Mouse (Mus musculus) hindbrain, embryonic 11.5 days (tissue): Measurements from ENCODE around the gene Fez2. TPM values are rescaled to one million over a fixed set of nuclear protein-coding genes. Genes with fewer than 3 reads are reported as not detected.

ENCODE experiments used
- ATAC-seq: fragments of 200-750 bp; cut with Nextera tagmentation; 2 replicates; pipeline ENCODE4 v1.8.0; 2017; ENCODE audit warnings: mild to moderate bottlenecking, moderate TSS enrichment, moderate library complexity; ENCODE audit not compliant: low FRiP score
- DNase-seq: peaks from one replicate; pipeline ENCODE4 v3.0.0-alpha.2; 2015; ENCODE audit warnings: low spot score
- H3K27ac ChIP-seq: fragments of 300-500 bp; sonication (generic); 2 replicates; pipeline ENCODE4 v1.5.1; 2014; ENCODE audit warnings: mild to moderate bottlenecking, low read depth, low read length
- H3K27me3 ChIP-seq: fragments of 300-500 bp; sonication (generic); 2 replicates; pipeline ENCODE4 v1.6.1; 2014; ENCODE audit warnings: mild to moderate bottlenecking, low read length, moderate library complexity, mixed read lengths; ENCODE audit not compliant: control insufficient read depth, insufficient read depth
- H3K36me3 ChIP-seq: fragments of 300-500 bp; sonication (generic); 2 replicates; pipeline ENCODE4 v1.6.1; 2014; ENCODE audit warnings: mild to moderate bottlenecking, low read length, moderate library complexity, mixed read lengths; ENCODE audit not compliant: control insufficient read depth, insufficient read depth
- H3K4me1 ChIP-seq: fragments of 300-500 bp; sonication (generic); replicated peaks from 2 replicates; pipeline ENCODE4 v1.6.1; 2014; ENCODE audit warnings: low read length, mixed read lengths; ENCODE audit not compliant: control insufficient read depth, insufficient read depth
- H3K4me2 ChIP-seq: fragments of 300-500 bp; sonication (generic); replicated peaks from 2 replicates; pipeline ENCODE4 v1.6.1; 2014; ENCODE audit warnings: mild to moderate bottlenecking, low read depth, low read length
- H3K4me3 ChIP-seq: fragments of 300-500 bp; sonication (generic); 2 replicates; pipeline ENCODE4 v1.5.1; 2014; ENCODE audit warnings: low read depth, low read length
- H3K9ac ChIP-seq: fragments of 300-500 bp; sonication (generic); 2 replicates; pipeline ENCODE4 v1.6.1; 2014; ENCODE audit warnings: low read depth, low read length
- H3K9me3 ChIP-seq: fragments of 300-500 bp; sonication (generic); 2 replicates; pipeline ENCODE4 v1.6.1; 2016; ENCODE audit warnings: low read length; ENCODE audit not compliant: control insufficient read depth
- WGBS: fragments of 180-500 bp; shearing (Covaris S2); extraction: QIAGEN DNeasy Blood & Tissue Kit; methylation state at CpG from one replicate; pipeline ENCODE4 v1.1.7; 2014; 5-methylcytosine and 5-hydroxymethylcytosine counted together
- polyA plus RNA-seq: library from polyadenylated mRNA; unstranded; fragments of >200 nt; fragmentation: Nextera tagmentation; extraction: Ambion mirVana; gene quantifications from 2 replicates; pipeline ENCODE4 v1.2.1, GENCODE M21; 2014

Gene Fez2
- polyA plus RNA-seq = 52.4 and 56.1 TPM in 2 replicates

- Histone ChIP-seq H3K4me3 (peak within 1 kb of the TSS; percentile 78), H3K9ac (peak within 1 kb of the TSS; percentile 87), H3K36me3 (no peaks in the 10 kb centered on the region), H3K4me1 (no peaks in the 10 kb centered on the region), H3K4me2 (peak within 1 kb of the TSS; percentile 71), H3K27ac (peak within 1 kb of the TSS; percentile 93), H3K9me3 (no peaks in the 10 kb centered on the region), H3K27me3 (no peaks in the 10 kb centered on the region)
- ATAC-seq (peak; percentile 97), DNase-seq (peak; percentile 93)
- under 1% methylated on average over 35 of the region's 67 CpGs for WGBS
These were observed at the start of gene Fez2 for GRCm38 (mm10) chr17:78417381-78418281. Fez2 (minus strand) TSS chr17:78418152.

GRCm38 (mm10) chr17:78465500-78465899 is 47.5 kb upstream of the Fez2 start:
- no peaks in the 10 kb centered on the region for H3K9me3 ChIP-seq
- DNase-seq = no peak

GRCm38 (mm10) chr17:78465071-78465470 is 47.1 kb upstream of the Fez2 start:
- no peaks in the 10 kb centered on the region for H3K27me3 ChIP-seq
- H3K4me1 ChIP-seq = no peaks in the 10 kb centered on the region
- H3K4me3 ChIP-seq = no peak overlapping the region
- no peaks in the 10 kb centered on the region for H3K36me3 ChIP-seq
- no peak overlapping the region for H3K9ac ChIP-seq
- DNase-seq (no peak), ATAC-seq (no peak)
- H3K9me3 ChIP-seq = no peaks in the 10 kb centered on the region
- H3K27ac ChIP-seq = no peak overlapping the region
- no peak overlapping the region for H3K4me2 ChIP-seq
- 88% methylated on average over 3 of the region's 3 CpGs for WGBS

More at GRCm38 (mm10) chr17:78465500-78465899, 47.5 kb upstream of the Fez2 start:
- no peak overlapping the region for H3K27ac ChIP-seq
- H3K9ac ChIP-seq = no peak overlapping the region
- no peaks in the 10 kb centered on the region for H3K4me1 ChIP-seq
- WGBS = 88% methylated on average over 8 of the region's 8 CpGs
- H3K4me3 ChIP-seq = no peak overlapping the region
- H3K4me2 ChIP-seq = no peak overlapping the region
- H3K36me3 ChIP-seq = no peaks in the 10 kb centered on the region
- H3K27me3 ChIP-seq = no peaks in the 10 kb centered on the region
- ATAC-seq = no peak

GRCm38 (mm10) chr17:78460140-78460539 is 42.2 kb upstream of the Fez2 start:
- ATAC-seq = no peak
- Histone ChIP-seq H3K4me3 (no peak overlapping the region), H3K27me3 (no peaks in the 10 kb centered on the region), H3K9me3 (no peaks in the 10 kb centered on the region), H3K4me1 (no peaks in the 10 kb centered on the region), H3K27ac (no peak overlapping the region), H3K9ac (no peak overlapping the region), H3K4me2 (no peak overlapping the region), H3K36me3 (no peaks in the 10 kb centered on the region)
- no peak for DNase-seq
- 76% methylated on average over 8 of the region's 8 CpGs for WGBS

- no peaks in the 10 kb centered on the region for H3K27me3 ChIP-seq
- no peak for ATAC-seq
- DNase-seq = no peak
These were observed 37.6 kb upstream of the Fez2 start for GRCm38 (mm10) chr17:78455556-78455955.

GRCm38 (mm10) chr17:78455114-78455513 is 37.2 kb upstream of the Fez2 start:
- peak; percentile 78 for DNase-seq
- Histone ChIP-seq H3K4me3 (no peak overlapping the region), H3K36me3 (no peaks in the 10 kb centered on the region), H3K9ac (no peak overlapping the region), H3K4me2 (no peak overlapping the region), H3K27ac (no peak overlapping the region), H3K4me1 (no peaks in the 10 kb centered on the region), H3K9me3 (no peaks in the 10 kb centered on the region), H3K27me3 (no peaks in the 10 kb centered on the region)
- 41% methylated on average over 11 of the region's 11 CpGs for WGBS
- peak; percentile 68; the same call in 1 of the 2 replicates for ATAC-seq

More at GRCm38 (mm10) chr17:78455556-78455955, 37.6 kb upstream of the Fez2 start:
- H3K27ac ChIP-seq = no peak overlapping the region
- no peaks in the 10 kb centered on the region for H3K4me1 ChIP-seq
- no peak overlapping the region for H3K4me2 ChIP-seq
- 81% methylated on average over 9 of the region's 9 CpGs for WGBS
- H3K4me3 ChIP-seq = no peak overlapping the region
- H3K9me3 ChIP-seq = no peaks in the 10 kb centered on the region
- H3K36me3 ChIP-seq = no peaks in the 10 kb centered on the region
- H3K9ac ChIP-seq = no peak overlapping the region

- ATAC-seq (no peak), DNase-seq (no peak)
- Histone ChIP-seq H3K4me1 (no peaks in the 10 kb centered on the region), H3K27ac (no peak overlapping the region), H3K27me3 (no peaks in the 10 kb centered on the region), H3K4me3 (no peak overlapping the region), H3K4me2 (no peak overlapping the region), H3K36me3 (no peaks in the 10 kb centered on the region), H3K9me3 (no peaks in the 10 kb centered on the region), H3K9ac (no peak overlapping the region)
- 84% methylated on average over 21 of the region's 21 CpGs for WGBS
These were observed 36.4 kb upstream of the Fez2 start for GRCm38 (mm10) chr17:78454189-78454977.

GRCm38 (mm10) chr17:78453529-78453928 is 35.6 kb upstream of the Fez2 start:
- Histone ChIP-seq H3K9me3 (no peaks in the 10 kb centered on the region), H3K27ac (no peak overlapping the region), H3K27me3 (no peaks in the 10 kb centered on the region), H3K36me3 (no peaks in the 10 kb centered on the region), H3K4me3 (no peak overlapping the region), H3K4me2 (no peak overlapping the region), H3K9ac (no peak overlapping the region), H3K4me1 (no peaks in the 10 kb centered on the region)
- no peak for DNase-seq
- no peak for ATAC-seq
- 94% methylated on average over 5 of the region's 5 CpGs for WGBS
